Comparison of ENCODE assay signal across 28 mouse cellular contexts in genomic region chr13:51468697-51469250, GRCm38 (mm10).
A peak's percentile ranks its signal among the peaks of the same experiment; 100 is the strongest.
DNase-seq lines count a peak whose midpoint lies in the region; ATAC-seq and TF ChIP-seq lines count a peak whose summit lies in the region.
"Had no signal": no experiment of that assay in that cellular context is flagged by ENCODE, and none has a peak within 500 bp of the region (broad histone marks: within the 10 kb centered on the region; RNA-seq: fewer than 3 reads in every experiment).

No protein-coding gene starts in this region.

- H3K9ac ChIP-seq in lung, postnatal 0 days (replicated peaks; ENCODE audit: low read depth) = no peak overlapping the region
- no peak overlapping the region for H3K9ac ChIP-seq in embryonic facial prominence, embryonic 11.5 days (replicated peaks; ENCODE audit: low read length)
- H3K9ac ChIP-seq: forebrain, postnatal 0 days; heart, embryonic 12.5 days; hindbrain, embryonic 13.5 days; limb, embryonic 12.5 days; liver, postnatal 0 days; midbrain, embryonic 12.5 days; neural tube, embryonic 12.5 days had no signal

- no peak overlapping the region; the same call in 1 of the 2 replicates for H3K4me3 ChIP-seq in lung, postnatal 0 days (ENCODE audit: low read depth, low read length)
- no peak overlapping the region for H3K4me3 ChIP-seq in embryonic facial prominence, embryonic 11.5 days (ENCODE audit: low read depth, low read length)
- H3K4me3 ChIP-seq in thymus, adult 2 months (ENCODE audit: control insufficient read depth, insufficient read depth, low read length) = no peak overlapping the region
- H3K4me3 ChIP-seq: heart, embryonic 12.5 days; hindbrain, embryonic 13.5 days; limb, embryonic 12.5 days; midbrain, embryonic 12.5 days; neural tube, embryonic 12.5 days had no signal

- H3K27ac ChIP-seq in lung, postnatal 0 days (ENCODE audit: low read length) = no peak overlapping the region
- H3K27ac ChIP-seq in embryonic facial prominence, embryonic 11.5 days (replicated peaks; ENCODE audit: low read depth, low read length) = no peak overlapping the region
- H3K27ac ChIP-seq in thymus, adult 2 months (ENCODE audit: control insufficient read depth, insufficient read depth, low read length) = no peak overlapping the region
- H3K27ac ChIP-seq: hindbrain, embryonic 13.5 days; limb, embryonic 12.5 days; midbrain, embryonic 12.5 days; neural tube, embryonic 12.5 days had no signal

- TF ChIP-seq EP300 in lung, postnatal 0 days (IDR thresholded peaks at IDR 0.05) = no peak

- no peak for ATAC-seq in lung, postnatal 0 days
- ATAC-seq in embryonic facial prominence, embryonic 11.5 days (replicated peaks; ENCODE audit: insufficient number of reproducible peaks, low FRiP score, low TSS enrichment, low read depth) = no peak
- ATAC-seq: activated CD4-positive, CD25-positive, alpha-beta regulatory T cell, adult 4 months; forebrain, postnatal 0 days; liver, postnatal 0 days; Patski had no signal

- H3K4me1 ChIP-seq in lung, postnatal 0 days (ENCODE audit: insufficient read depth, low read depth, low read length) = no peaks in the 10 kb centered on the region; the same call in 1 of the 2 replicates
- H3K4me1 ChIP-seq in embryonic facial prominence, embryonic 11.5 days (ENCODE audit: control insufficient read depth, insufficient read depth, low read length) = no peaks in the 10 kb centered on the region
- peaks cover 4% of the 10 kb centered on the region for H3K4me1 ChIP-seq in thymus, adult 2 months (replicated peaks; ENCODE audit: control insufficient read depth, insufficient read depth, low read length)
- H3K4me1 ChIP-seq: midbrain, embryonic 12.5 days; neural tube, embryonic 12.5 days had no signal

- no peaks in the 10 kb centered on the region for H3K27me3 ChIP-seq in lung, postnatal 0 days (replicated peaks; ENCODE audit: insufficient read depth, low read length)
- H3K27me3 ChIP-seq in embryonic facial prominence, embryonic 11.5 days (ENCODE audit: control insufficient read depth, insufficient read depth, low read length) = no peaks in the 10 kb centered on the region
- H3K27me3 ChIP-seq in thymus, adult 2 months (ENCODE audit: control insufficient read depth, insufficient read depth, low read length) = no peaks in the 10 kb centered on the region
- H3K27me3 ChIP-seq: heart, embryonic 12.5 days; hindbrain, embryonic 13.5 days; limb, embryonic 12.5 days; midbrain, embryonic 12.5 days; neural tube, embryonic 12.5 days had no signal

- no peak overlapping the region; the same call in 1 of the 2 replicates for H3K4me2 ChIP-seq in lung, postnatal 0 days (replicated peaks; ENCODE audit: low read depth, low read length)
- H3K4me2 ChIP-seq in embryonic facial prominence, embryonic 11.5 days (ENCODE audit: low read depth, low read length) = no peak overlapping the region
- H3K4me2 ChIP-seq: heart, embryonic 12.5 days; hindbrain, embryonic 13.5 days; limb, embryonic 12.5 days; liver, embryonic 11.5 days; midbrain, embryonic 12.5 days; neural tube, embryonic 12.5 days had no signal

- no peak for TF ChIP-seq POLR2A in thymus, adult 2 months (IDR thresholded peaks at IDR 0.05; ENCODE audit: control insufficient read depth, extremely low read depth, insufficient read depth, low read length, poor library complexity)

- peak; percentile 77 for DNase-seq in heart, adult 11 months
- no peak for DNase-seq in heart, postnatal 4 days
- DNase-seq in lung, postnatal 0 days (ENCODE audit: low spot score) = peak; percentile 4
- no peak for DNase-seq in lung, postnatal 10 days
- DNase-seq in ES-CJ7 (ENCODE audit: low read depth, low spot score) = peak; percentile 21
- DNase-seq in embryonic facial prominence, embryonic 11.5 days (ENCODE audit: low spot score) = peak; percentile 20
- no peak for DNase-seq in layer of hippocampus, postnatal 36 days
- no peak for DNase-seq in thymus, adult 2 months
- DNase-seq: adrenal gland, adult 8-10 months; cerebellum, adult 18-20 months; cerebellum, postnatal 25 days; forebrain, postnatal 0 days; gastrocnemius, postnatal 14 days; heart, adult 18-20 months; heart, postnatal 10 days; kidney, adult 2 months; kidney, postnatal 10 days; liver, postnatal 0 days; thymus, postnatal 25 days had no signal

- TF ChIP-seq CTCF in lung, postnatal 0 days (IDR thresholded peaks at IDR 0.05) = no peak
- TF ChIP-seq CTCF in thymus, adult 2 months (IDR thresholded peaks at IDR 0.05; ENCODE audit: borderline replicate concordance, control insufficient read depth, extremely low read depth, insufficient read depth, low read length, poor library complexity) = no peak

- no peaks in the 10 kb centered on the region for H3K36me3 ChIP-seq in lung, postnatal 0 days (ENCODE audit: insufficient read depth, low read length)
- no peaks in the 10 kb centered on the region for H3K36me3 ChIP-seq in embryonic facial prominence, embryonic 11.5 days (replicated peaks; ENCODE audit: control insufficient read depth, insufficient read depth, low read depth, low read length)
- H3K36me3 ChIP-seq in thymus, adult 2 months (ENCODE audit: control insufficient read depth, insufficient read depth, low read length) = no peaks in the 10 kb centered on the region
- H3K36me3 ChIP-seq: G1E; heart, embryonic 12.5 days; hindbrain, embryonic 13.5 days; limb, embryonic 12.5 days; midbrain, embryonic 12.5 days; neural tube, embryonic 12.5 days had no signal

- 56% methylated on average over 17 of the region's 17 CpGs for WGBS in lung, postnatal 0 days
- WGBS in embryonic facial prominence, embryonic 11.5 days = 58% methylated on average over 17 of the region's 17 CpGs
- WGBS in thymus, adult 2 months = 81% methylated on average over 17 of the region's 17 CpGs

- H3K9me3 ChIP-seq in lung, postnatal 0 days (ENCODE audit: low read length) = no peaks in the 10 kb centered on the region
- no peaks in the 10 kb centered on the region for H3K9me3 ChIP-seq in embryonic facial prominence, embryonic 11.5 days (replicated peaks; ENCODE audit: control insufficient read depth, low read length)
- H3K9me3 ChIP-seq: heart, embryonic 12.5 days; hindbrain, embryonic 13.5 days; limb, embryonic 12.5 days; midbrain, embryonic 12.5 days; neural tube, embryonic 12.5 days had no signal

Comparison
In these comparisons a context has a peak if more than half of its experiments do, and no peak if none do; other contexts are left out.
1. DNase-seq: peak in heart, adult 11 months (single experiment), lung, postnatal 0 days (single experiment), ES-CJ7 (single experiment) and embryonic facial prominence, embryonic 11.5 days (single experiment); none in heart, postnatal 4 days (single experiment), lung, postnatal 10 days (single experiment), layer of hippocampus, postnatal 36 days (0 of 2) and thymus, adult 2 months (single experiment).